ENCODE assay signal across 22 mouse cellular contexts in the genomic region with DNA sequence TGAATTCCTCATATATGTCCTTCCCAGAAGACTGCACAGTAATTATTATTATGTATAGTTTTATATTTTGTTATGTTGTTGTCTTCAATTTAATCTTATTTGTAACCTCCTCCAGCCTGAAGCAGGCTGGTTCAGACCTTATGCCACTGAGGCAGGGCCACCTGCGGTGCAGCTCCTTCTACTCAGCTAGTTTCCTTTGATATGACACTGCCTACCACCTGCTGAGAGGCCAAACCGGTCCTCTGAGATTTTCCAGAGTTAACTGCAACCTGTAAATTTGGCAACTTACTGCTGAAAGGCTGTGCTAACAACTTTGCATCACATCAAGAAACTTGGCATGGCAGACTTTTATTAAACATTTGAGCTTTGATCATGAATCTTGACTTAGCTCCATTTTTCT.
A peak's percentile ranks its signal among the peaks of the same experiment; 100 is the strongest.
DNase-seq lines count a peak whose midpoint lies in the region; ATAC-seq and TF ChIP-seq lines count a peak whose summit lies in the region.
"Had no signal": no experiment of that assay in that cellular context is flagged by ENCODE, and none has a peak within 500 bp of the region (broad histone marks: within the 10 kb centered on the region; RNA-seq: fewer than 3 reads in every experiment).

No protein-coding gene starts in this region.

- no peak overlapping the region for H3K4me3 ChIP-seq in thymus, adult 2 months (ENCODE audit: control insufficient read depth, insufficient read depth, low read length)
- no peak overlapping the region for H3K4me3 ChIP-seq in lung, postnatal 0 days (ENCODE audit: low read depth, low read length)
- H3K4me3 ChIP-seq: embryonic facial prominence, embryonic 13.5 days; erythroblast, embryonic 14.5 days; forebrain, embryonic 12.5 days; forebrain, embryonic 15.5 days; gastrocnemius, adult 2 months; hindbrain, embryonic 12.5 days; hindbrain, embryonic 15.5 days had no signal

- H3K27ac ChIP-seq in thymus, adult 2 months (ENCODE audit: control insufficient read depth, insufficient read depth, low read length) = no peak overlapping the region; the same call in 1 of the 2 replicates
- H3K27ac ChIP-seq in lung, postnatal 0 days (ENCODE audit: low read length) = no peak overlapping the region
- H3K27ac ChIP-seq: embryonic facial prominence, embryonic 13.5 days; forebrain, embryonic 12.5 days; forebrain, embryonic 15.5 days; gastrocnemius, adult 2 months; hindbrain, embryonic 12.5 days; hindbrain, embryonic 15.5 days had no signal

- no peaks in the 10 kb centered on the region for H3K27me3 ChIP-seq in thymus, adult 2 months (ENCODE audit: control insufficient read depth, insufficient read depth, low read length)
- H3K27me3 ChIP-seq in lung, postnatal 0 days (replicated peaks; ENCODE audit: insufficient read depth, low read length) = no peaks in the 10 kb centered on the region
- H3K27me3 ChIP-seq: embryonic facial prominence, embryonic 13.5 days; forebrain, embryonic 12.5 days; forebrain, embryonic 15.5 days; hindbrain, embryonic 12.5 days; hindbrain, embryonic 15.5 days had no signal

- WGBS in thymus, adult 2 months = 11% methylated on average over 2 of the region's 2 CpGs
- WGBS in lung, postnatal 0 days = 38% methylated on average over 2 of the region's 2 CpGs

- H3K9ac ChIP-seq in lung, postnatal 0 days (replicated peaks; ENCODE audit: low read depth) = no peak overlapping the region
- H3K9ac ChIP-seq: embryonic facial prominence, embryonic 13.5 days; forebrain, embryonic 12.5 days; forebrain, embryonic 15.5 days; hindbrain, embryonic 12.5 days; hindbrain, embryonic 15.5 days had no signal

- no peaks in the 10 kb centered on the region for H3K36me3 ChIP-seq in thymus, adult 2 months (ENCODE audit: control insufficient read depth, insufficient read depth, low read length)
- H3K36me3 ChIP-seq in lung, postnatal 0 days (ENCODE audit: insufficient read depth, low read length) = no peaks in the 10 kb centered on the region
- H3K36me3 ChIP-seq: embryonic facial prominence, embryonic 13.5 days; forebrain, embryonic 12.5 days; forebrain, embryonic 15.5 days; hindbrain, embryonic 12.5 days; hindbrain, embryonic 15.5 days had no signal

- peak; percentile 14 to 42 for DNase-seq in thymus, adult 18-20 months
- DNase-seq in thymus, postnatal 4 days = no peak
- DNase-seq in thymus, adult 2 months = peak; percentile 32
- peak; percentile 47 for DNase-seq in thymus, postnatal 25 days
- no peak for DNase-seq in right cerebral cortex, postnatal 36 days (ENCODE audit: low spot score in 2 of 2)
- no peak for DNase-seq in frontal cortex, postnatal 10 days (ENCODE audit: low spot score in 2 of 2)
- no peak for DNase-seq in lung, postnatal 0 days (ENCODE audit: low spot score)
- DNase-seq: adrenal gland, postnatal 10 days; adrenal gland, postnatal 36 days; cerebellum, adult 2 months; cerebellum, adult 9-11 months; cerebellum, postnatal 25 days; gastrocnemius, adult 2 months; gastrocnemius, postnatal 14 days; heart, adult 11 months had no signal

- no peak for TF ChIP-seq EP300 in lung, postnatal 0 days (IDR thresholded peaks at IDR 0.05)

- no peak for TF ChIP-seq POLR2A in thymus, adult 2 months (IDR thresholded peaks at IDR 0.05; ENCODE audit: control insufficient read depth, extremely low read depth, insufficient read depth, low read length, poor library complexity)

- ATAC-seq in lung, postnatal 0 days = no peak
- ATAC-seq: forebrain, embryonic 15.5 days had no signal

- no peak overlapping the region for H3K4me2 ChIP-seq in lung, postnatal 0 days (replicated peaks; ENCODE audit: low read depth, low read length)
- H3K4me2 ChIP-seq: embryonic facial prominence, embryonic 13.5 days; forebrain, embryonic 12.5 days; forebrain, embryonic 15.5 days; heart, embryonic 11.5 days; hindbrain, embryonic 12.5 days; hindbrain, embryonic 15.5 days had no signal

- peaks cover 8% of the 10 kb centered on the region for H3K4me1 ChIP-seq in thymus, adult 2 months (replicated peaks; ENCODE audit: control insufficient read depth, insufficient read depth, low read length)
- no peaks in the 10 kb centered on the region for H3K4me1 ChIP-seq in lung, postnatal 0 days (ENCODE audit: insufficient read depth, low read depth, low read length)
- H3K4me1 ChIP-seq: embryonic facial prominence, embryonic 13.5 days; forebrain, embryonic 12.5 days; forebrain, embryonic 15.5 days; hindbrain, embryonic 12.5 days; hindbrain, embryonic 15.5 days had no signal

- no peak for TF ChIP-seq CTCF in thymus, adult 2 months (IDR thresholded peaks at IDR 0.05; ENCODE audit: borderline replicate concordance, control insufficient read depth, extremely low read depth, insufficient read depth, low read length, poor library complexity)
- TF ChIP-seq CTCF in lung, postnatal 0 days (IDR thresholded peaks at IDR 0.05) = no peak

- H3K9me3 ChIP-seq in lung, postnatal 0 days (ENCODE audit: low read length) = no peaks in the 10 kb centered on the region
- H3K9me3 ChIP-seq: embryonic facial prominence, embryonic 13.5 days; forebrain, embryonic 12.5 days; forebrain, embryonic 15.5 days; hindbrain, embryonic 12.5 days; hindbrain, embryonic 15.5 days had no signal

Comparison
In these comparisons a context has a peak if more than half of its experiments do, and no peak if none do; other contexts are left out.
1. DNase-seq: peak in thymus, adult 18-20 months (2 of 2), thymus, adult 2 months (single experiment) and thymus, postnatal 25 days (single experiment); none in thymus, postnatal 4 days (single experiment), right cerebral cortex, postnatal 36 days (0 of 2), frontal cortex, postnatal 10 days (0 of 2) and lung, postnatal 0 days (single experiment).